Mouse (Mus musculus) kidney, adult 2 months (tissue): ENCODE data around the gene Hes6.

Experiments
- CTCF ChIP-seq: fragments of 200-500 bp; conservative IDR thresholded peaks from 2 replicates; pipeline ENCODE4 v1.5.1; 2011; ENCODE audit warnings: low read depth, mild to moderate bottlenecking, control low read depth, low read length, moderate library complexity, mixed read lengths; ENCODE audit not compliant: insufficient read depth, insufficient read length
- POLR2A ChIP-seq: fragments of 200-500 bp; IDR thresholded peaks from one replicate; pipeline ENCODE4 v1.6.1; 2011; ENCODE audit warnings: low read depth, low read length, control low read depth

DNA sequence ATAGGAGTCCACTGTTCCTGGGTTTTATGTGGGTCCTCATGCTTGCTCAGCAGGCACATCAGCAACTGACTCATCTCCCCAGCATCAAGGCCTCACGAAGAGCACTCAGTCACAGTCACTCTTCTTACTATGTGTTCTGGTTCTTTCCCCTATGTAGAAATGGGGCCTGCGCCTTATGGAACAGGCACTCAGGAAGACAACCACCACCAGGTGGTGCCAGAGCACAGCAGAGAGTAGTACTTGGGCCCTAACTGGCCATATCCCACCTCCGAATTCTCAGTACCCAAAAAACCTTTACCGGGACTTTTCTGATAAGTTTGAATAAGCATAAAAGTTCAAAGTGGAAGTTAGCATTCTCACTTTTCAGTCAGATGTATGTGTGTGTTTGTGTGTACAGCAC is 14.8 kb upstream of the Hes6 start:
- TF ChIP-seq POLR2A = no peak
- TF ChIP-seq CTCF = peak; percentile 87
